Mouse (Mus musculus) ES-E14 (cell line): ENCODE results near the gene Gm6358.
"Not testable (repeated sequence)": the region's sequence is repeated elsewhere in the genome, so short reads cannot be mapped to it uniquely, and the experiment has no call there.

Experiments used
- CHD2 ChIP-seq: IDR thresholded peaks from 2 replicates; pipeline ENCODE4 v1.6.1; 2014; ENCODE audit warnings: mild to moderate bottlenecking, low read depth, low read length, inconsistent platforms
- ZC3H11A ChIP-seq: IDR thresholded peaks from 2 replicates; pipeline ENCODE4 v1.6.1; 2012; ENCODE audit warnings: low read depth, mild to moderate bottlenecking, inconsistent platforms, low read length, borderline replicate concordance
- ZNF384 ChIP-seq: IDR thresholded peaks from 2 replicates; pipeline ENCODE4 v1.6.1; 2012; ENCODE audit warnings: low read depth, low read length, inconsistent platforms

DNA sequence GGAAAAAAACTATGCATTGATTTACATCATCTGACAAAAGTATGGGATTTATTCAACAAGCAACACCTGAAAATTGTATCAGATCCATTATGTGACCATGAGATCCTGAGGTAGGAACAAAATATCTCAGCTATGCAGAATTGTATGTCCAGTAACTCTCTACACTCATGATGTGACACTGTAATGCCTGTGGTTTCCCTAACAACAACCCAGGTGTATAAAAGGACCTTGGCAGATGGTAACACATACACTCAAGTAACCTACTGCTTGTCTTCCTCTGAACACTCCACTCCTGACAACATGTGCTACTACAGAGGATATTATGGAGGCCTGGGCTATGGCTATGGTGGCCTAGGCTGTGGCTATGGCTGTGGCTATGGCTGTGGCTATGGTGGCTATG is 28.5 kb downstream of the Gm6358 start, which contains the start of gene Gm7735:
- not testable (repeated sequence) for TF ChIP-seq CHD2, ZNF384, ZC3H11A
